Mouse (Mus musculus) CD4-positive, CD25-positive, alpha-beta regulatory T cell, adult 2 months (primary cell): ENCODE measurements around the gene Masp2.
A peak's percentile ranks its signal among the peaks of the same experiment; 100 is the strongest.

Experiments used
- DNase-seq: peaks from one replicate; pipeline ENCODE4 v3.0.0-alpha.2; 2012; ENCODE audit warnings: low read depth, low spot score

Gene Masp2

GRCm38 (mm10) chr4:148602357-148603120 lies at the start of gene Masp2:
Gene Masp2 (plus strand): TSS chr4:148602554.
- DNase-seq: no peak

GRCm38 (mm10) chr4:148557766-148558165 lies 44.6 kb upstream of the Masp2 start:
- DNase-seq: no peak

- peak; percentile 96 for DNase-seq
Observed at GRCm38 (mm10) chr4:148558297-148559000, 43.9 kb upstream of the Masp2 start, which contains the start of gene Exosc10. Gene Exosc10 (plus strand): TSS chr4:148558429.

- DNase-seq: no peak
Observed at GRCm38 (mm10) chr4:148562676-148563075, 39.7 kb upstream of the Masp2 start.

- DNase-seq: no peak
Observed at GRCm38 (mm10) chr4:148563595-148563994, 38.8 kb upstream of the Masp2 start.

- no peak for DNase-seq
Observed at GRCm38 (mm10) chr4:148570138-148570537, 32.2 kb upstream of the Masp2 start.

- DNase-seq: no peak
Observed at GRCm38 (mm10) chr4:148570693-148571295, 31.6 kb upstream of the Masp2 start.

GRCm38 (mm10) chr4:148573222-148573621 lies 29.1 kb upstream of the Masp2 start:
- DNase-seq: no peak

- DNase-seq: no peak
Observed at GRCm38 (mm10) chr4:148580765-148581164, 21.6 kb upstream of the Masp2 start.

GRCm38 (mm10) chr4:148581422-148581821 lies 20.9 kb upstream of the Masp2 start:
- DNase-seq: no peak

GRCm38 (mm10) chr4:148583257-148583656 lies 19.1 kb upstream of the Masp2 start:
- no peak for DNase-seq

GRCm38 (mm10) chr4:148586648-148587047 lies 15.7 kb upstream of the Masp2 start:
- DNase-seq: no peak

GRCm38 (mm10) chr4:148588793-148589192 lies 13.6 kb upstream of the Masp2 start:
- no peak for DNase-seq

GRCm38 (mm10) chr4:148589565-148589964 lies 12.8 kb upstream of the Masp2 start:
- no peak for DNase-seq

- DNase-seq: peak; percentile 25
Observed at GRCm38 (mm10) chr4:148590421-148591170, 11.8 kb upstream of the Masp2 start.

- peak; percentile 97 for DNase-seq
Observed at GRCm38 (mm10) chr4:148591171-148591630, 11.2 kb upstream of the Masp2 start, which contains the start of gene Srm. Gene Srm (plus strand): TSS chr4:148591503.

- DNase-seq: no peak
Observed at GRCm38 (mm10) chr4:148591637-148592380, 10.5 kb upstream of the Masp2 start.

GRCm38 (mm10) chr4:148593996-148594395 lies 8.4 kb upstream of the Masp2 start:
- no peak for DNase-seq

- DNase-seq: no peak
Observed at GRCm38 (mm10) chr4:148595916-148596315, 6.4 kb upstream of the Masp2 start.

GRCm38 (mm10) chr4:148596731-148597130 lies 5.6 kb upstream of the Masp2 start:
- DNase-seq: no peak

GRCm38 (mm10) chr4:148598826-148599225 lies 3.5 kb upstream of the Masp2 start:
- DNase-seq: no peak
